Mouse (Mus musculus) spleen, adult 2 months (tissue): ENCODE data around the gene AI854703.

Source experiments
- CTCF ChIP-seq: fragments of 200-500 bp; IDR thresholded peaks from 2 replicates; pipeline ENCODE4 v1.5.1; 2011; ENCODE audit warnings: mild to moderate bottlenecking, inconsistent platforms; ENCODE audit not compliant: insufficient read depth, insufficient read length, insufficient replicate concordance; ENCODE audit errors: extremely low read depth
- POLR2A ChIP-seq: fragments of 200-500 bp; IDR thresholded peaks from 2 replicates; pipeline ENCODE4 v1.6.1; 2011; ENCODE audit warnings: low read depth, low read length, inconsistent platforms

- no peak for TF ChIP-seq POLR2A
- TF ChIP-seq CTCF, result no peak
Measured at GRCm38 (mm10) chr6:48623460-48623859, 3.1 kb upstream of the AI854703 start.
